Mouse (Mus musculus) MEL (cell line): ENCODE measurements around the gene Ric8b.

Experiments used
- CHD2 ChIP-seq: IDR thresholded peaks from 2 replicates; pipeline ENCODE4 v1.6.1; 2011; ENCODE audit warnings: low read length, improper control_type of control experiment
- CTCF ChIP-seq, 3 experiments: IDR thresholded peaks in 2 of 3; conservative IDR thresholded peaks in 1 of 3; 2 replicates each; pipeline ENCODE4 v1.5.1; 2011 to 2012; ENCODE audit warnings: low read length in 3 of 3, low read depth in 2 of 3, mild to moderate bottlenecking in 2 of 3, improper control_type of control experiment in 1 of 3, inconsistent platforms in 1 of 3, mixed read lengths in 1 of 3, moderate library complexity in 1 of 3; ENCODE audit not compliant: control insufficient read depth in 1 of 3, insufficient read depth in 1 of 3, poor library complexity in 1 of 3, severe bottlenecking in 1 of 3
- EP300 ChIP-seq, 2 experiments: IDR thresholded peaks; 2 replicates each; pipeline ENCODE4 v1.6.1; 2011; ENCODE audit warnings: improper control_type of control experiment in 2 of 2, low read length in 2 of 2, low read depth in 1 of 2, mild to moderate bottlenecking in 1 of 2
- JUND ChIP-seq: IDR thresholded peaks from 2 replicates; pipeline ENCODE4 v1.6.1; 2011; ENCODE audit warnings: low read depth, mild to moderate bottlenecking, improper control_type of control experiment, low read length
- MAX ChIP-seq: IDR thresholded peaks from 2 replicates; pipeline ENCODE4 v1.6.1; 2011; ENCODE audit warnings: low read length, improper control_type of control experiment
- MXI1 ChIP-seq: IDR thresholded peaks from 2 replicates; pipeline ENCODE4 v1.6.1; 2011; ENCODE audit warnings: mild to moderate bottlenecking, low read depth, low read length, improper control_type of control experiment
- POLR2A ChIP-seq, 2 experiments: IDR thresholded peaks; 2 replicates each; pipeline ENCODE4 v1.6.1; 2011 to 2012; ENCODE audit warnings: low read length in 2 of 2, mild to moderate bottlenecking in 2 of 2, control low read depth in 1 of 2, improper control_type of control experiment in 1 of 2, low read depth in 1 of 2, moderate library complexity in 1 of 2; ENCODE audit not compliant: control insufficient read depth in 1 of 2, insufficient read depth in 1 of 2, poor library complexity in 1 of 2
- RAD21 ChIP-seq: IDR thresholded peaks from 2 replicates; pipeline ENCODE4 v1.6.1; 2011; ENCODE audit warnings: mild to moderate bottlenecking, low read depth, low read length, improper control_type of control experiment
- SIN3A ChIP-seq: IDR thresholded peaks from 2 replicates; pipeline ENCODE4 v1.6.1; 2012; ENCODE audit warnings: low read length, improper control_type of control experiment, inconsistent platforms
- ZKSCAN1 ChIP-seq: IDR thresholded peaks from 2 replicates; pipeline ENCODE4 v1.6.1; 2012; ENCODE audit warnings: low read depth, mild to moderate bottlenecking, inconsistent platforms, low read length, improper control_type of control experiment, moderate library complexity

DNA sequence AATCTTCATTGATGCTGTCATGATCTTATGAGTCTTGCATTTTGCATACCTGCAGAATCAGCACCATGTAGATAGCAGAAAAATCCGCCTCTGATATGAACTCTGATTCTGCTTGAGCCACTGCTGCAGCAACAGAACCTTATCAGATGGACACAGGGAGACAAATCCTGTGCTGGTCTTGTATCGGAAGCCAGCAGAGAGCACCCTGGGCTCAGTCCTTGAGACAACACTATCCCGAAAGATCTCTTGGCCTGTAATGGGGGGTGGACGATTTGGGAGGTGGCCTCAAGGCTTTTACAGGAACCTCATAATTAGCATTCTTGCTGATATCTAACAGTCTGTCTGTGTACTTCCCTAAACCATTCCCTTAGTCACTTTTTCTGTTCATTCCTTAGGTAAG is 57.8 kb downstream of the Ric8b start:
- TF ChIP-seq MXI1 (no peak), EP300 (IDR thresholded peaks at IDR 0.05; ENCODE audit: low read depth in 1 of 2, low read length in 2 of 2) (peak; percentile 57 to 68), CHD2 (no peak), POLR2A (IDR thresholded peaks at IDR 0.05; ENCODE audit: control insufficient read depth in 1 of 2, insufficient read depth in 1 of 2, low read depth in 1 of 2, low read length in 2 of 2, poor library complexity in 1 of 2) (no peak), CTCF (IDR thresholded peaks at IDR 0.05 in 2 of 3, conservative IDR thresholded peaks at IDR 0.05 in 1 of 3; ENCODE audit: control insufficient read depth in 1 of 3, insufficient read depth in 1 of 3, low read depth in 2 of 3, low read length in 3 of 3, poor library complexity in 1 of 3, severe bottlenecking in 1 of 3) (no peak), RAD21 (no peak), MAX (no peak), SIN3A (no peak), ZKSCAN1 (no peak), JUND (no peak)
